8 mouse cellular contexts compared by ENCODE assay signal in genomic region chr3:146993834-146994669, GRCm38 (mm10).
A peak's percentile ranks its signal among the peaks of the same experiment; 100 is the strongest.
DNase-seq lines count a peak whose midpoint lies in the region; ATAC-seq and TF ChIP-seq lines count a peak whose summit lies in the region.

No protein-coding gene starts in this region.

- no peaks in the 10 kb centered on the region for H3K36me3 ChIP-seq in intestine, embryonic 16.5 days (ENCODE audit: control insufficient read depth, insufficient read depth, low read length)
- H3K36me3 ChIP-seq in limb, embryonic 12.5 days = no peaks in the 10 kb centered on the region
- H3K36me3 ChIP-seq in myocyte (ENCODE audit: control insufficient read depth, insufficient read depth) = no peaks in the 10 kb centered on the region
- H3K36me3 ChIP-seq in testis, adult 2 months (ENCODE audit: control insufficient read depth, insufficient read depth, low read length) = no peaks in the 10 kb centered on the region

- WGBS in intestine, embryonic 16.5 days = 35% methylated on average over 26 of the region's 26 CpGs
- 29% methylated on average over 26 of the region's 26 CpGs for WGBS in limb, embryonic 12.5 days

- peak overlapping the region; percentile 37; the same call in 1 of the 2 replicates for H3K27ac ChIP-seq in intestine, embryonic 16.5 days (ENCODE audit: low read length)
- no peak overlapping the region for H3K27ac ChIP-seq in limb, embryonic 12.5 days
- H3K27ac ChIP-seq in testis, adult 2 months (ENCODE audit: control insufficient read depth, insufficient read depth, low read depth, low read length) = no peak overlapping the region

- H3K4me3 ChIP-seq in intestine, embryonic 16.5 days (ENCODE audit: low read length) = peak overlapping the region; percentile 28; the same call in 1 of the 2 replicates
- peak overlapping the region; percentile 9 for H3K4me3 ChIP-seq in limb, embryonic 12.5 days (replicated peaks)
- no peak overlapping the region for H3K4me3 ChIP-seq in myocyte
- H3K4me3 ChIP-seq in testis, adult 2 months (ENCODE audit: control insufficient read depth, low read depth, low read length) = no peak overlapping the region

- no peaks in the 10 kb centered on the region for H3K9me3 ChIP-seq in intestine, embryonic 16.5 days (ENCODE audit: control insufficient read depth, low read length)
- no peaks in the 10 kb centered on the region for H3K9me3 ChIP-seq in limb, embryonic 12.5 days

- peak overlapping the region; percentile 42 for H3K4me2 ChIP-seq in intestine, embryonic 16.5 days (ENCODE audit: low read depth, low read length)
- H3K4me2 ChIP-seq in limb, embryonic 12.5 days = peak overlapping the region; percentile 41
- H3K4me2 ChIP-seq in myocyte (ENCODE audit: low read depth) = peak overlapping the region; percentile 75

- H3K4me1 ChIP-seq in intestine, embryonic 16.5 days (ENCODE audit: control insufficient read depth, insufficient read depth, low read length) = no peaks in the 10 kb centered on the region
- H3K4me1 ChIP-seq in limb, embryonic 12.5 days (replicated peaks) = peaks cover under 1% of the 10 kb centered on the region; the same call in 1 of the 2 replicates
- no peaks in the 10 kb centered on the region; the same call in 1 of the 2 replicates for H3K4me1 ChIP-seq in testis, adult 2 months (ENCODE audit: control insufficient read depth, insufficient read depth, low read length)

- DNase-seq in adrenal gland, adult (ENCODE audit: inconsistent age in 2 of 2, low spot score in 1 of 2) = peak; percentile 27 to 69
- no peak for DNase-seq in adrenal gland, postnatal 4 days (ENCODE audit: low spot score in 2 of 2)
- peak; percentile 86 for DNase-seq in brain, adult 2 months (ENCODE audit: low read depth, low spot score)

- peak; percentile 35; the same call in 1 of the 2 replicates for TF ChIP-seq CTCF in testis, adult 2 months (IDR thresholded peaks at IDR 0.05; ENCODE audit: control insufficient read depth, insufficient read depth, insufficient replicate concordance, low read depth, low read length)

- TF ChIP-seq POLR2A in myocyte (IDR thresholded peaks at IDR 0.05; ENCODE audit: insufficient read length, low read depth) = no peak
- no peak for TF ChIP-seq POLR2A in testis, adult 2 months (IDR thresholded peaks at IDR 0.05; ENCODE audit: control insufficient read depth, low read depth, low read length)

- no peaks in the 10 kb centered on the region for H3K79me2 ChIP-seq in myocyte (ENCODE audit: control insufficient read depth, insufficient read depth)

- no peak overlapping the region for H3ac ChIP-seq in myocyte (ENCODE audit: control insufficient read depth, insufficient read length)

- no peak overlapping the region for H3K9ac ChIP-seq in intestine, embryonic 16.5 days (ENCODE audit: low read depth, low read length)
- no peak overlapping the region for H3K9ac ChIP-seq in limb, embryonic 12.5 days (replicated peaks)

- no peaks in the 10 kb centered on the region for H3K27me3 ChIP-seq in intestine, embryonic 16.5 days (replicated peaks; ENCODE audit: control insufficient read depth, insufficient read depth, low read length)
- H3K27me3 ChIP-seq in limb, embryonic 12.5 days = no peaks in the 10 kb centered on the region
- H3K27me3 ChIP-seq in myocyte (ENCODE audit: control insufficient read depth, insufficient read depth, insufficient read length) = no peaks in the 10 kb centered on the region
- H3K27me3 ChIP-seq in testis, adult 2 months (ENCODE audit: control insufficient read depth, insufficient read depth, low read length) = no peaks in the 10 kb centered on the region

- ATAC-seq in frontal cortex, adult (ENCODE audit: low TSS enrichment) = peak; percentile 99
- ATAC-seq in intestine, embryonic 16.5 days = peak; percentile 58; the same call in 1 of the 2 replicates
- peak; percentile 73; the same call in 1 of the 2 replicates for ATAC-seq in limb, embryonic 12.5 days (ENCODE audit: insufficient number of reproducible peaks, insufficient read depth, low FRiP score, low TSS enrichment, low read depth)

TF ChIP-seq in myocyte, 11 proteins besides CTCF, POLR2A, EP300 and RAD21:
- TF ChIP-seq MYOG (IDR thresholded peaks at IDR 0.05; ENCODE audit: control insufficient read depth in 1 of 3, insufficient read depth in 1 of 3, insufficient read length in 2 of 3, low read depth in 2 of 3) = no peak
- TF ChIP-seq USF1 (IDR thresholded peaks at IDR 0.05; ENCODE audit: low read depth) = no peak
- no peak for TF ChIP-seq SRF (IDR thresholded peaks at IDR 0.05; ENCODE audit: control insufficient read depth, insufficient read length, low read depth)
- TF ChIP-seq CEBPB (IDR thresholded peaks at IDR 0.05; ENCODE audit: insufficient read depth, poor library complexity, severe bottlenecking) = no peak
- TF ChIP-seq MYOD1 (IDR thresholded peaks at IDR 0.05; ENCODE audit: control insufficient read depth in 1 of 3, insufficient read length in 2 of 3, low read depth in 2 of 3) = no peak
- no peak for TF ChIP-seq E2F4 (IDR thresholded peaks at IDR 0.05; ENCODE audit: insufficient read depth)
- no peak for TF ChIP-seq REST (IDR thresholded peaks at IDR 0.05; ENCODE audit: insufficient read depth, insufficient read length)
- TF ChIP-seq TCF12 (IDR thresholded peaks at IDR 0.05; ENCODE audit: insufficient read depth, poor library complexity, severe bottlenecking) = no peak
- TF ChIP-seq TCF3 (IDR thresholded peaks at IDR 0.05; ENCODE audit: insufficient read length, low read depth) = no peak
- TF ChIP-seq POLR2AphosphoS2 (IDR thresholded peaks at IDR 0.05; ENCODE audit: insufficient read length, low read depth) = no peak
- no peak for TF ChIP-seq MAX (IDR thresholded peaks at IDR 0.05; ENCODE audit: low read depth)

Comparison
In these comparisons a context has a peak if more than half of its experiments do, and no peak if none do; other contexts are left out.
1. DNase-seq: peak in adrenal gland, adult (2 of 2) and brain, adult 2 months (single experiment); none in adrenal gland, postnatal 4 days (0 of 2).
2. H3K4me3 ChIP-seq: peak in intestine, embryonic 16.5 days (single experiment) and limb, embryonic 12.5 days (single experiment); none in myocyte (single experiment) and testis, adult 2 months (single experiment).
3. Peak in every context shown above with its lines, with median percentiles within 50 percentile points of each other: ATAC-seq and H3K4me2 ChIP-seq.